Mouse (Mus musculus): Measurements from ENCODE around the gene 6030408B16Rik.

DNA sequence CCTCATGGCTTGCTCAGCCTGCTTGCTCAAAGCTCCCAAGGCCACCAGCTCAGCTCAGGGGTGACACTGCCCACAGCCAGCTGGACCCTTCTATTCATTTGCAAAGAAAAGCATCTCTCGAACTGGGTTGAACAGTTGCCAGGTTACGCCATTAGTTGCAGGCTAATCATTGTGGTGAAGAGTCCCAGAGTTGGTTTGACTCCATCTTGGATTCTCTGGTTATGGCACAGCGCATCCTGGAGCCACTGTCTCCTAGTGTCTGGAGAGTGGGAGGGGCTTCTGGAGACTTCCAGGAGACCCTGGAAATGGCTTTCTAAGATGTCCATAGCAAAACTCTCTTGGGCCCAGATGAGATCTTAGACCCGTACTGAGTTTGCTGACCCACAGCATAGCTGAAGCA lies 22.4 kb downstream of the 6030408B16Rik start:
- TF ChIP-seq ZC3H11A (IDR thresholded peaks at IDR 0.05; ENCODE audit: borderline replicate concordance, low read depth, low read length) (no peak), CHD2 (IDR thresholded peaks at IDR 0.05; ENCODE audit: low read depth, low read length) (no peak)

Measured in ES-E14 (cell line).